Mouse (Mus musculus): ENCODE measurements around the gene Ccdc28a.

GRCm38 (mm10) chr10:18188564-18188963 is 46.2 kb downstream of the Ccdc28a start:
- TF ChIP-seq CTCF (IDR thresholded peaks at IDR 0.05; ENCODE audit: extremely low read depth, insufficient read depth, low read length) (no peak), POLR2A (IDR thresholded peaks at IDR 0.05; ENCODE audit: extremely low read depth, insufficient read depth, low read length) (no peak)

Data from cortical plate, adult 2 months (tissue).